Mouse (Mus musculus): ENCODE data around the gene Sox12.

- TF ChIP-seq CTCF (IDR thresholded peaks at IDR 0.05; ENCODE audit: borderline replicate concordance, insufficient read depth, low read depth, low read length) (no peak), POLR2A (IDR thresholded peaks at IDR 0.05; ENCODE audit: borderline replicate concordance, insufficient read depth, low read length) (no peak)
These were observed 15.4 kb upstream of the Sox12 start for GRCm38 (mm10) chr2:152413158-152413764.

Measured in cerebellum, adult 2 months (tissue).